Mouse (Mus musculus) gastrocnemius, adult 2 months (tissue): Measurements from ENCODE around the gene Ston1. TPM values are rescaled to one million over a fixed set of nuclear protein-coding genes. Genes with fewer than 3 reads are reported as not detected.

Experiments used
- DNase-seq: peaks from one replicate; pipeline ENCODE4 v3.0.0; 2022
- H3K27ac ChIP-seq: fragments of 200-600 bp; 2 replicates; pipeline ENCODE4 v1.8.1; 2022; ENCODE audit warnings: mild to moderate bottlenecking
- H3K4me3 ChIP-seq: fragments of 200-600 bp; 2 replicates; pipeline ENCODE4 v1.8.1; 2022; ENCODE audit warnings: mild to moderate bottlenecking, moderate library complexity
- CTCF ChIP-seq: fragments of 200-600 bp; IDR thresholded peaks from 2 replicates; pipeline ENCODE4 v1.8.1; 2022; ENCODE audit warnings: antibody characterized with exemption, mild to moderate bottlenecking, moderate library complexity
- intact Hi-C: fragments of 180-260 bp; cut with DNase I; formaldehyde crosslinking; loops from one replicate; pipeline ENCODE4 v1.15.1; 2025
- long read RNA-seq, 2 experiments: library from polyadenylated mRNA; stranded (forward); transcript quantifications; one replicate each; pipeline ENCODE4 v2.0.0; 2021
- total RNA-seq, 2 experiments: library from RNA; stranded (reverse); gene quantifications; 2 replicates each; pipeline ENCODE4 v1.2.3; 2021

Ston1 gene
- total RNA-seq = 10 to 100 TPM in 1 of 2 experiments, 1 to 10 TPM in 1; 5.4 to 14.2 TPM
- long read RNA-seq, experiment 1 = 0 reads
- long read RNA-seq, experiment 2 = 0 reads

- Histone ChIP-seq H3K4me3 (peak within 1 kb of the TSS; percentile 82), H3K27ac (peak within 1 kb of the TSS; percentile 89)
- no peak for TF ChIP-seq CTCF
- intact Hi-C loops = loop anchor here (2.0 to 5.0 kb wide), 2 partner anchors 31 to 65 kb away; partner anchors contain the start of gene Ppp1r21
- DNase-seq = peak; percentile 84
Measured at GRCm38 (mm10) chr17:88597222-88598055, at the start of gene Ston1. Gene Ston1 (plus strand): TSS chr17:88597684.

GRCm38 (mm10) chr17:88549411-88550191, 47.9 kb upstream of the Ston1 start:
- H3K4me3 ChIP-seq = no peak overlapping the region
- intact Hi-C loops = no loop called here
- H3K27ac ChIP-seq = no peak overlapping the region; the same call in 1 of the 2 replicates
- TF ChIP-seq CTCF = no peak
- DNase-seq = no peak

- intact Hi-C loops = no loop called here
- no peak for DNase-seq
- H3K4me3 ChIP-seq = no peak overlapping the region
- no peak for TF ChIP-seq CTCF
- no peak overlapping the region for H3K27ac ChIP-seq
Measured at GRCm38 (mm10) chr17:88550351-88550750, 47.1 kb upstream of the Ston1 start.

- intact Hi-C loops = no loop called here
- H3K27ac ChIP-seq = peak overlapping the region; percentile 53
- DNase-seq = no peak
- no peak overlapping the region for H3K4me3 ChIP-seq
- no peak for TF ChIP-seq CTCF
Measured at GRCm38 (mm10) chr17:88550981-88551940, 46.2 kb upstream of the Ston1 start.

- no peak for TF ChIP-seq CTCF
- peak overlapping the region; percentile 31 for H3K27ac ChIP-seq
- no peak for DNase-seq
- intact Hi-C loops = no loop called here
- H3K4me3 ChIP-seq = no peak overlapping the region
Measured at GRCm38 (mm10) chr17:88552556-88552955, 44.9 kb upstream of the Ston1 start.

GRCm38 (mm10) chr17:88553001-88553449, 44.5 kb upstream of the Ston1 start:
- DNase-seq = no peak
- TF ChIP-seq CTCF = no peak
- intact Hi-C loops = no loop called here
- Histone ChIP-seq H3K4me3 (no peak overlapping the region), H3K27ac (peak overlapping the region; percentile 31; the same call in 1 of the 2 replicates)

GRCm38 (mm10) chr17:88553473-88554087, 43.9 kb upstream of the Ston1 start:
- intact Hi-C loops = no loop called here
- Histone ChIP-seq H3K4me3 (no peak overlapping the region), H3K27ac (peak overlapping the region; percentile 8; the same call in 1 of the 2 replicates)
- TF ChIP-seq CTCF = no peak
- no peak for DNase-seq

- no peak overlapping the region for H3K27ac ChIP-seq
- DNase-seq = no peak
- no peak for TF ChIP-seq CTCF
- intact Hi-C loops = no loop called here
- H3K4me3 ChIP-seq = no peak overlapping the region
Measured at GRCm38 (mm10) chr17:88556176-88556575, 41.3 kb upstream of the Ston1 start.

- no peak overlapping the region for H3K27ac ChIP-seq
- no peak overlapping the region for H3K4me3 ChIP-seq
- no peak for TF ChIP-seq CTCF
- intact Hi-C loops = no loop called here
- no peak for DNase-seq
Measured at GRCm38 (mm10) chr17:88556688-88557087, 40.8 kb upstream of the Ston1 start.

GRCm38 (mm10) chr17:88558168-88558842, 39.2 kb upstream of the Ston1 start:
- no peak overlapping the region for H3K27ac ChIP-seq
- TF ChIP-seq CTCF = peak; percentile 74
- peak; percentile 73 for DNase-seq
- no peak overlapping the region for H3K4me3 ChIP-seq
- intact Hi-C loops = no loop called here

- intact Hi-C loops = no loop called here
- Histone ChIP-seq H3K27ac (no peak overlapping the region; the same call in 1 of the 2 replicates), H3K4me3 (no peak overlapping the region)
- TF ChIP-seq CTCF = no peak
- no peak for DNase-seq
Measured at GRCm38 (mm10) chr17:88563611-88564010, 33.9 kb upstream of the Ston1 start.
